Mouse (Mus musculus) midbrain, embryonic 13.5 days (tissue): ENCODE measurements at regions not wholly inside any gene's neighbourhood (a gene's known extent, or its start where the extent isn't known, plus 50 kb on each side); places are given as distances from the start of the nearest gene placed in this dataset.

ENCODE experiments used
- ATAC-seq: fragments of 200-750 bp; cut with Nextera tagmentation; 2 replicates; pipeline ENCODE4 v1.8.0; 2017; ENCODE audit warnings: mild to moderate bottlenecking, moderate TSS enrichment, moderate library complexity
- H3K27ac ChIP-seq: fragments of 300-500 bp; sonication (generic); 2 replicates; pipeline ENCODE4 v1.5.1; 2015; ENCODE audit warnings: inconsistent platforms, mild to moderate bottlenecking, moderate library complexity
- H3K27me3 ChIP-seq: fragments of 300-500 bp; sonication (generic); 2 replicates; pipeline ENCODE4 v1.6.1; 2015; ENCODE audit warnings: mild to moderate bottlenecking, inconsistent platforms
- H3K36me3 ChIP-seq: fragments of 300-500 bp; sonication (generic); 2 replicates; pipeline ENCODE4 v1.6.1; 2015; ENCODE audit warnings: mild to moderate bottlenecking, inconsistent platforms
- H3K4me1 ChIP-seq: fragments of 300-500 bp; sonication (generic); replicated peaks from 2 replicates; pipeline ENCODE4 v1.6.1; 2015; ENCODE audit warnings: inconsistent platforms
- H3K4me2 ChIP-seq: fragments of 300-500 bp; sonication (generic); replicated peaks from 2 replicates; pipeline ENCODE4 v1.6.1; 2015; ENCODE audit warnings: moderate library complexity, mild to moderate bottlenecking, inconsistent platforms
- H3K4me3 ChIP-seq: fragments of 300-500 bp; sonication (generic); replicated peaks from 2 replicates; pipeline ENCODE4 v1.5.1; 2015; ENCODE audit warnings: mild to moderate bottlenecking, inconsistent platforms
- H3K9ac ChIP-seq: fragments of 300-500 bp; sonication (generic); replicated peaks from 2 replicates; pipeline ENCODE4 v1.6.1; 2015; ENCODE audit warnings: mild to moderate bottlenecking, inconsistent platforms
- H3K9me3 ChIP-seq: fragments of 300-500 bp; sonication (generic); 2 replicates; pipeline ENCODE4 v1.6.1; 2016; ENCODE audit warnings: mild to moderate bottlenecking, inconsistent platforms
- WGBS: fragments of 180-500 bp; shearing (Covaris S2); methylation state at CpG from one replicate; pipeline ENCODE4 v1.1.7; 2015; 5-methylcytosine and 5-hydroxymethylcytosine counted together

GRCm38 (mm10) chr3:34769818-34770217 lies 119.6 kb downstream of the Sox2 start:
- Histone ChIP-seq H3K9ac (no peak overlapping the region), H3K9me3 (no peaks in the 10 kb centered on the region), H3K4me2 (no peak overlapping the region), H3K4me3 (no peak overlapping the region), H3K36me3 (no peaks in the 10 kb centered on the region), H3K27me3 (no peaks in the 10 kb centered on the region), H3K27ac (no peak overlapping the region), H3K4me1 (peaks cover 4% of the 10 kb centered on the region; the same call in 1 of the 2 replicates)
- no peak for ATAC-seq
- 35% methylated on average over 2 of the region's 3 CpGs for WGBS

GRCm38 (mm10) chr3:34770271-34770670 lies 120.1 kb downstream of the Sox2 start:
- H3K4me3 ChIP-seq = no peak overlapping the region
- no peak overlapping the region for H3K27ac ChIP-seq
- H3K36me3 ChIP-seq = no peaks in the 10 kb centered on the region
- H3K9me3 ChIP-seq = no peaks in the 10 kb centered on the region
- H3K4me2 ChIP-seq = no peak overlapping the region
- no peaks in the 10 kb centered on the region for H3K27me3 ChIP-seq
- no peak overlapping the region for H3K9ac ChIP-seq
- WGBS = 86% methylated on average over 6 of the region's 6 CpGs
- H3K4me1 ChIP-seq = peaks cover 4% of the 10 kb centered on the region; the same call in 1 of the 2 replicates
- ATAC-seq = no peak

- H3K27me3 ChIP-seq = no peaks in the 10 kb centered on the region
- no peak overlapping the region for H3K4me3 ChIP-seq
- WGBS = 91% methylated on average over 3 of the region's 3 CpGs
- ATAC-seq = no peak
- no peaks in the 10 kb centered on the region for H3K9me3 ChIP-seq
- H3K36me3 ChIP-seq = no peaks in the 10 kb centered on the region
- no peak overlapping the region for H3K4me2 ChIP-seq
- H3K4me1 ChIP-seq = peaks cover 4% of the 10 kb centered on the region; the same call in 1 of the 2 replicates
- no peak overlapping the region for H3K9ac ChIP-seq
- H3K27ac ChIP-seq = no peak overlapping the region
Observed at GRCm38 (mm10) chr3:34772035-34772434, 121.8 kb downstream of the Sox2 start.

GRCm38 (mm10) chr3:34773678-34774425 lies 123.6 kb downstream of the Sox2 start:
- H3K4me3 ChIP-seq = no peak overlapping the region
- peak; percentile 43; the same call in 1 of the 2 replicates for ATAC-seq
- H3K9me3 ChIP-seq = peaks cover 4% of the 10 kb centered on the region; the same call in 1 of the 2 replicates
- H3K9ac ChIP-seq = no peak overlapping the region
- peaks cover 4% of the 10 kb centered on the region; the same call in 1 of the 2 replicates for H3K4me1 ChIP-seq
- H3K4me2 ChIP-seq = peak overlapping the region; percentile 27
- no peaks in the 10 kb centered on the region for H3K36me3 ChIP-seq
- peak overlapping the region; percentile 12; the same call in 1 of the 2 replicates for H3K27ac ChIP-seq
- H3K27me3 ChIP-seq = no peaks in the 10 kb centered on the region
- WGBS = 38% methylated on average over 23 of the region's 23 CpGs

- Histone ChIP-seq H3K27ac (no peak overlapping the region), H3K36me3 (no peaks in the 10 kb centered on the region), H3K27me3 (no peaks in the 10 kb centered on the region), H3K4me2 (no peak overlapping the region), H3K4me3 (no peak overlapping the region), H3K9ac (no peak overlapping the region), H3K4me1 (no peaks in the 10 kb centered on the region), H3K9me3 (peaks cover 4% of the 10 kb centered on the region; the same call in 1 of the 2 replicates)
- 90% methylated on average over 6 of the region's 6 CpGs for WGBS
- no peak for ATAC-seq
Observed at GRCm38 (mm10) chr3:34781770-34782169, 131.6 kb downstream of the Sox2 start.

- H3K36me3 ChIP-seq = no peaks in the 10 kb centered on the region
- WGBS = 95% methylated on average over 1 of the region's 1 CpGs
Observed at GRCm38 (mm10) chr3:34783398-34783797, 133.2 kb downstream of the Sox2 start.

GRCm38 (mm10) chr3:34787211-34787610 lies 137.0 kb downstream of the Sox2 start:
- Histone ChIP-seq H3K27ac (no peak overlapping the region), H3K4me1 (no peaks in the 10 kb centered on the region), H3K9ac (no peak overlapping the region), H3K4me3 (no peak overlapping the region), H3K36me3 (no peaks in the 10 kb centered on the region), H3K4me2 (no peak overlapping the region), H3K9me3 (no peaks in the 10 kb centered on the region), H3K27me3 (no peaks in the 10 kb centered on the region)
- ATAC-seq = no peak
- WGBS = 75% methylated on average over 3 of the region's 3 CpGs

More at GRCm38 (mm10) chr3:34783398-34783797, 133.2 kb downstream of the Sox2 start:
- no peak overlapping the region for H3K27ac ChIP-seq
- no peaks in the 10 kb centered on the region for H3K27me3 ChIP-seq
- no peak overlapping the region for H3K4me3 ChIP-seq
- H3K9me3 ChIP-seq = 0 out of 2 replicates have a peak, but pooled peaks cover under 1% of the 10 kb centered on the region
- no peak overlapping the region for H3K9ac ChIP-seq
- no peaks in the 10 kb centered on the region for H3K4me1 ChIP-seq
- H3K4me2 ChIP-seq = no peak overlapping the region
- ATAC-seq = no peak

GRCm38 (mm10) chr3:34795103-34795983 lies 145.1 kb downstream of the Sox2 start:
- ATAC-seq = peak; percentile 84
- Histone ChIP-seq H3K9ac (peak overlapping the region; percentile 49; the same call in 1 of the 2 replicates), H3K27ac (no peak overlapping the region), H3K36me3 (no peaks in the 10 kb centered on the region), H3K4me1 (peaks cover 11% of the 10 kb centered on the region), H3K4me3 (peak overlapping the region; percentile 39), H3K27me3 (peaks cover 15% of the 10 kb centered on the region; the same call in 1 of the 2 replicates), H3K9me3 (no peaks in the 10 kb centered on the region), H3K4me2 (peak overlapping the region; percentile 64)
- WGBS = 17% methylated on average over 23 of the region's 23 CpGs

- H3K27me3 ChIP-seq = peaks cover 15% of the 10 kb centered on the region; the same call in 1 of the 2 replicates
- H3K9me3 ChIP-seq = no peaks in the 10 kb centered on the region
- H3K4me1 ChIP-seq = peaks cover 11% of the 10 kb centered on the region
- H3K4me2 ChIP-seq = peak overlapping the region; percentile 64
- WGBS = 7% methylated on average over 5 of the region's 5 CpGs
- no peak for ATAC-seq
- H3K4me3 ChIP-seq = peak overlapping the region; percentile 39
- peak overlapping the region; percentile 49; the same call in 1 of the 2 replicates for H3K9ac ChIP-seq
- no peaks in the 10 kb centered on the region for H3K36me3 ChIP-seq
- H3K27ac ChIP-seq = no peak overlapping the region
Observed at GRCm38 (mm10) chr3:34795984-34796266, 145.7 kb downstream of the Sox2 start.

- no peak overlapping the region for H3K9ac ChIP-seq
- H3K4me2 ChIP-seq = no peak overlapping the region
- H3K36me3 ChIP-seq = no peaks in the 10 kb centered on the region
- no peak for ATAC-seq
- peaks cover 7% of the 10 kb centered on the region; the same call in 1 of the 2 replicates for H3K4me1 ChIP-seq
- 25% methylated on average over 6 of the region's 6 CpGs for WGBS
- no peaks in the 10 kb centered on the region for H3K27me3 ChIP-seq
- no peaks in the 10 kb centered on the region for H3K9me3 ChIP-seq
- H3K4me3 ChIP-seq = no peak overlapping the region
- no peak overlapping the region for H3K27ac ChIP-seq
Observed at GRCm38 (mm10) chr3:34808833-34809232, 158.6 kb downstream of the Sox2 start.

- no peak overlapping the region for H3K27ac ChIP-seq
- no peak overlapping the region for H3K4me3 ChIP-seq
- H3K36me3 ChIP-seq = no peaks in the 10 kb centered on the region
- H3K9me3 ChIP-seq = no peaks in the 10 kb centered on the region
- H3K27me3 ChIP-seq = no peaks in the 10 kb centered on the region
- no peak overlapping the region for H3K9ac ChIP-seq
- H3K4me2 ChIP-seq = no peak overlapping the region
- WGBS = 76% methylated on average over 4 of the region's 4 CpGs
- H3K4me1 ChIP-seq = peaks cover 7% of the 10 kb centered on the region; the same call in 1 of the 2 replicates
- no peak for ATAC-seq
Observed at GRCm38 (mm10) chr3:34811753-34812152, 161.5 kb downstream of the Sox2 start.

GRCm38 (mm10) chr3:34813046-34813625 lies 162.9 kb downstream of the Sox2 start:
- Histone ChIP-seq H3K27me3 (no peaks in the 10 kb centered on the region), H3K9me3 (no peaks in the 10 kb centered on the region), H3K4me3 (no peak overlapping the region), H3K9ac (no peak overlapping the region), H3K4me2 (no peak overlapping the region), H3K27ac (no peak overlapping the region), H3K36me3 (no peaks in the 10 kb centered on the region), H3K4me1 (peaks cover 7% of the 10 kb centered on the region; the same call in 1 of the 2 replicates)
- no peak for ATAC-seq
- WGBS = 57% methylated on average over 9 of the region's 9 CpGs
